Mouse (Mus musculus) liver, postnatal 0 days (tissue): ENCODE measurements at regions not wholly inside any gene's neighbourhood (a gene's known extent, or its start where the extent isn't known, plus 50 kb on each side); places are given as distances from the start of the nearest gene placed in this dataset.

ENCODE experiments used
- CTCF ChIP-seq: sonication (generic); IDR thresholded peaks from 2 replicates; pipeline ENCODE4 v1.5.1; 2016; ENCODE audit warnings: antibody characterized with exemption, low read depth
- EP300 ChIP-seq: IDR thresholded peaks from 2 replicates; pipeline ENCODE4 v1.6.1; 2016; ENCODE audit warnings: antibody characterized with exemption, low read depth, mild to moderate bottlenecking

DNA sequence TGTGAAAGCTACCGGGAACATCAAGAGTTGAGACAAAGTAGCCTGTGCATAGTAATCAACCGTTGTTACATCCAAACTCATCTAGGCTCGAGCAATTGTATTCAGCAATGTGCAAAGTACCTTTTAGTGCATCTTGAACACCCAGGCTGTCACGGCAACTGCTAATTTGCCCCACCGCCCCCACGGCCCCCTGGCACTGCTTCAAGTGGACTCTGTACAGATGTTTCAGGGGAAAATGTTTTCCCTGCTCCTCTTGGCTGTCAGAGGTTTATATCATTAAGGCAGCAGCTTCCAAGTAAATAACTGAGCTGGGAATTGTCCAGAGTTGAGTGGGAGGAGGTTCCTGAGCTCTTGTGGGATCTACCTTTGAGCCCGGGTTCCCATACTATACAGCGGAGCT is 107.4 kb downstream of the Rpap3 start:
- TF ChIP-seq CTCF (no peak), EP300 (no peak)
